Mouse (Mus musculus) hematopoietic multipotent progenitor cell, adult 10-12 weeks (in vitro differentiated cells): ENCODE measurements around the gene Gm19410. TPM values are rescaled to one million over a fixed set of nuclear protein-coding genes. Genes with fewer than 3 reads are reported as not detected.

Source experiments
- polyA plus RNA-seq: library from polyadenylated mRNA; stranded (reverse); fragments of >175 nt; gene quantifications from 2 replicates; pipeline ENCODE4 v1.2.3, GENCODE M21; 2012; ENCODE audit warnings: low replicate concordance

Gm19410 gene
- polyA plus RNA-seq: not detected in 2 replicates

DNA sequence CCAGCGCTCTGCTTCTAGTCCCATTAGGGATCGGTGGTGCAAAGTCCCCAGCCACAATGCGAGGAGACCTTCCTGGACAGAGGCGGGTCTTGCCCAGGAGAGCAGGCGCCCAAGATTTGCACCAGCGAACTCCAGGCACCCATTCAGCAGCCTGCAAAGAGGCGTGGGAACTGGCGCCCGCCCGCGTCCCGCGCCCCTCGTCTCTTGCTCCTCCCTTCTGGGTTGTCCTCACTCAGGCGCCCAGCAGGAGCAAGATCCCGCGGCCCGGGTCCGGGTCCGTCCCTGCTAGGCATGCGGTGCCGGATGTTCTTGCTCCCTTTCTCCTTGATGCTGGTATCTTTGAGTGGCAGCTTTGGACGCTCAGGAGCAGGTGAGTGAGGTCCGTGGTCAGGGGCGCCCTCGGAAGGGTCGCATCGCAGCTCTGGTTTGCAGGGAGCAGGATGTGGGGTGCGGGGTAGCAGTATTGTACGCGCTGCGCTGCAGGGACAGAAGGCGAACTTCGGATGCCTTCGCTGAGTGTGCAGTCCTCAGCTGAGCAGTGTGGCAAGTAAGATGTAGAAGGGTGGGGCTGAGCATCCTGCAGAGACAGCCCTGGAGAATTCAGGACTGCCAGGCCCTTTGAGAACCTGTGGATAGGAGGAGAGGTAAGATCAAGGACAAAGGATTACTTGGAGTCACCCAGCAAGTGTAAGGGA lies at the start of gene Gm19410:
TSS of gene Gm19410 (plus strand) at position 292 of the 695 bp plus-strand sequence.

